Mouse (Mus musculus) hindbrain, embryonic 16.5 days (tissue): ENCODE measurements around the gene Ankrd54. TPM values are rescaled to one million over a fixed set of nuclear protein-coding genes. Genes with fewer than 3 reads are reported as not detected.

Experiments
- ATAC-seq: fragments of 200-750 bp; cut with Nextera tagmentation; 2 replicates; pipeline ENCODE4 v1.8.0; 2017; ENCODE audit warnings: moderate TSS enrichment, moderate library complexity
- H3K27ac ChIP-seq: fragments of 300-500 bp; sonication (generic); 2 replicates; pipeline ENCODE4 v1.5.1; 2014; ENCODE audit warnings: low read depth, mild to moderate bottlenecking, control low read depth, low read length, moderate library complexity
- H3K27me3 ChIP-seq: fragments of 300-500 bp; sonication (generic); replicated peaks from 2 replicates; pipeline ENCODE4 v1.6.1; 2014; ENCODE audit warnings: low read length; ENCODE audit not compliant: control insufficient read depth, insufficient read depth
- H3K36me3 ChIP-seq: fragments of 300-500 bp; sonication (generic); 2 replicates; pipeline ENCODE4 v1.6.1; 2014; ENCODE audit warnings: mild to moderate bottlenecking, low read length, moderate library complexity, mixed read lengths; ENCODE audit not compliant: control insufficient read depth, insufficient read depth
- H3K4me1 ChIP-seq: fragments of 300-500 bp; sonication (generic); 2 replicates; pipeline ENCODE4 v1.6.1; 2014; ENCODE audit warnings: low read depth, low read length; ENCODE audit not compliant: control insufficient read depth, insufficient read depth
- H3K4me2 ChIP-seq: fragments of 300-500 bp; sonication (generic); 2 replicates; pipeline ENCODE4 v1.6.1; 2014; ENCODE audit warnings: mild to moderate bottlenecking, low read length, control low read depth, moderate library complexity
- H3K4me3 ChIP-seq: fragments of 300-500 bp; sonication (generic); 2 replicates; pipeline ENCODE4 v1.5.1; 2014; ENCODE audit warnings: mild to moderate bottlenecking, low read length, control low read depth, moderate library complexity
- H3K9ac ChIP-seq: fragments of 300-500 bp; sonication (generic); 2 replicates; pipeline ENCODE4 v1.6.1; 2014; ENCODE audit warnings: low read depth, mild to moderate bottlenecking, control low read depth, low read length, moderate library complexity
- H3K9me3 ChIP-seq: fragments of 300-500 bp; sonication (generic); 2 replicates; pipeline ENCODE4 v1.6.1; 2014; ENCODE audit warnings: mild to moderate bottlenecking, low read length, moderate library complexity; ENCODE audit not compliant: control insufficient read depth
- WGBS: fragments of 180-500 bp; shearing (Covaris S2); extraction: QIAGEN DNeasy Blood & Tissue Kit; methylation state at CpG from one replicate; pipeline ENCODE4 v1.1.7; 2014; 5-methylcytosine and 5-hydroxymethylcytosine counted together
- polyA plus RNA-seq: library from polyadenylated mRNA; unstranded; fragments of >200 nt; fragmentation: Nextera tagmentation; extraction: Ambion mirVana; gene quantifications from 2 replicates; pipeline ENCODE4 v1.2.1, GENCODE M21; 2015

Gene Ankrd54
- 50.0 and 54.0 TPM in 2 replicates for polyA plus RNA-seq

DNA sequence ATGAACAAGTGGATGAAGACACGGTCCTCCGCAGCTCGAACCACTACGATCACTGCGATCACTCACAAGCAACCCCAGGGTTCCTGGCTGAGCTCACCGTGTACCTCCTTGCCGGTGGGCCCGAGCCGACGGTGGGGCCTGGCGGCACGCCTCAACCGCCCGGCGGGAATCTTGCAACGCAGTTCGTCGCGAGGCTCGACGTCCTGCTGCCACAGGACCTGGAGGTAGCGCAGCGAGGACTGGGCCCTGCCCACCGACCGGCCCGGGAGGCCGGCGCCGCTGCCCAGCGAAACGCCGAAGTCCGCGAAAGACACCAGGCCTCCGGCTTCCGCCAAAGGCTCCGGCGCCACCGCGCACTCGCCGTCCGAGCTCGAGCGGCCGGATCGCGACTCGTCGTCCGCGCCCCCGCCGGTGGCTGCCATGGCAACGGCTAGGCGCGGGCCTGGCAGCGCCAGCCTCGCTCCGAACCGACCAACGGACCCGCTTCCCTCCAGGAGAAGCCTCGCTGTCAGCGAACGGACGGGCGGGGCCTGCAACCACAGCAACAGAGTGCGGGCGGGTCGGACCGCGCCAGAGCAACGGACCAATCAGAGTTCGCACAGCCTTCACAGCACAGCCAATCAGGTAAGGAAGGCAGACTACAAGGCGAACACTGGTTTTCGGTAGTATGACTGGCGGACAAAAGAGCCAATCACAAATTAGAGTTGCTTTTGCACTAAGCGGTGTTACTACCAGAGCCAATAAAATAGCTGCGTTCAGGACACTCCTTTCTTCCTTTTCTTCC lies at the start of gene Ankrd54:
Gene Ankrd54, minus strand, starts transcription at position 518 of the 784 bp plus-strand sequence.
- peak; percentile 100 for ATAC-seq

GRCm38 (mm10) chr15:79111774-79112173 lies 49.1 kb upstream of the Ankrd54 start:
- no peak for ATAC-seq
- 84% methylated on average over 4 of the region's 4 CpGs for WGBS
- H3K27ac ChIP-seq, result no peak overlapping the region
- peaks cover 11% of the 10 kb centered on the region for H3K36me3 ChIP-seq
- H3K4me1 ChIP-seq, result peaks cover 15% of the 10 kb centered on the region
- H3K4me3 ChIP-seq, result no peak overlapping the region
- H3K27me3 ChIP-seq, result no peaks in the 10 kb centered on the region
- H3K9ac ChIP-seq, result no peak overlapping the region
- no peak overlapping the region for H3K4me2 ChIP-seq
- no peaks in the 10 kb centered on the region for H3K9me3 ChIP-seq

More for the DNA sequence above, at the start of gene Ankrd54:
- Histone ChIP-seq H3K27ac (peak within 1 kb of the TSS; percentile 83), H3K27me3 (no peaks in the 10 kb centered on the region), H3K4me1 (peaks cover 10% of the 10 kb centered on the region), H3K36me3 (peaks cover 24% of the 10 kb centered on the region), H3K4me3 (peak within 1 kb of the TSS; percentile 96), H3K9ac (peak within 1 kb of the TSS; percentile 87), H3K9me3 (no peaks in the 10 kb centered on the region), H3K4me2 (peak within 1 kb of the TSS; percentile 85)
- whole genome bisulfite sequencing, result under 1% methylated on average over 64 of the region's 80 CpGs

DNA sequence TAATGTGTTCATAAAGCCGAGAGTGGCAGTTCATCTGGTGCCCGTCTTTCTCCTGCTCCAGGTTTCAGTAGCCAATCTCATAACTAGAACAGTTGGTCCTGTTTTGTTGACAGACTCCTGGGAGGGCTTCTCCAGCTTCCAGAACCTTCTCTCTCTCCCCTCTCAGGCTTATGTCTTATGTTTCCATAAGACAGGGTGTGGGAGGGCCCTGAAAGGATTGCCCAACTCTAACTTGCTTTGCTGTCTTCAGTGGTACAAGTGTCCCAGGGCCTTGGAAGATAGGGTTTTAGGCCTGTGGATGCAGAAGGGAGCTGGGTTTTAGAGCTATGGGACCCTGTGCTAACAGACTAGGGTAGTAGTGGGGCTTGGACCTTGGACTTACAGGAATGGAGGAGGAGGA lies 47.8 kb upstream of the Ankrd54 start:
- Histone ChIP-seq H3K36me3 (peaks cover 10% of the 10 kb centered on the region), H3K9me3 (no peaks in the 10 kb centered on the region), H3K27me3 (no peaks in the 10 kb centered on the region), H3K9ac (peak overlapping the region; percentile 89), H3K27ac (no peak overlapping the region), H3K4me1 (peaks cover 15% of the 10 kb centered on the region), H3K4me3 (peak overlapping the region; percentile 69), H3K4me2 (peak overlapping the region; percentile 70)
- 62% methylated on average over 2 of the region's 2 CpGs for WGBS
- no peak for ATAC-seq

- no peak overlapping the region for H3K27ac ChIP-seq
- H3K27me3 ChIP-seq, result no peaks in the 10 kb centered on the region
- peaks cover 15% of the 10 kb centered on the region for H3K4me1 ChIP-seq
- ATAC-seq, result no peak
- H3K9ac ChIP-seq, result peak overlapping the region; percentile 89
- peak overlapping the region; percentile 69 for H3K4me3 ChIP-seq
- peak overlapping the region; percentile 70 for H3K4me2 ChIP-seq
- H3K36me3 ChIP-seq, result peaks cover 6% of the 10 kb centered on the region
- no peaks in the 10 kb centered on the region for H3K9me3 ChIP-seq
- WGBS, result 16% methylated on average over 9 of the region's 9 CpGs
Measured at GRCm38 (mm10) chr15:79110031-79110430, 47.3 kb upstream of the Ankrd54 start.

- H3K4me2 ChIP-seq, result peak overlapping the region; percentile 70
- H3K27ac ChIP-seq, result peak overlapping the region; percentile 75
- H3K36me3 ChIP-seq, result peaks cover under 1% of the 10 kb centered on the region; the same call in 1 of the 2 replicates
- H3K9me3 ChIP-seq, result no peaks in the 10 kb centered on the region
- no peak; the same call in none of the 2 replicates for ATAC-seq
- peak overlapping the region; percentile 69 for H3K4me3 ChIP-seq
- H3K27me3 ChIP-seq, result no peaks in the 10 kb centered on the region
- peaks cover 15% of the 10 kb centered on the region for H3K4me1 ChIP-seq
- WGBS, result under 1% methylated on average over 36 of the region's 46 CpGs
- peak overlapping the region; percentile 89 for H3K9ac ChIP-seq
Measured at GRCm38 (mm10) chr15:79109321-79109934, 46.7 kb upstream of the Ankrd54 start.

DNA sequence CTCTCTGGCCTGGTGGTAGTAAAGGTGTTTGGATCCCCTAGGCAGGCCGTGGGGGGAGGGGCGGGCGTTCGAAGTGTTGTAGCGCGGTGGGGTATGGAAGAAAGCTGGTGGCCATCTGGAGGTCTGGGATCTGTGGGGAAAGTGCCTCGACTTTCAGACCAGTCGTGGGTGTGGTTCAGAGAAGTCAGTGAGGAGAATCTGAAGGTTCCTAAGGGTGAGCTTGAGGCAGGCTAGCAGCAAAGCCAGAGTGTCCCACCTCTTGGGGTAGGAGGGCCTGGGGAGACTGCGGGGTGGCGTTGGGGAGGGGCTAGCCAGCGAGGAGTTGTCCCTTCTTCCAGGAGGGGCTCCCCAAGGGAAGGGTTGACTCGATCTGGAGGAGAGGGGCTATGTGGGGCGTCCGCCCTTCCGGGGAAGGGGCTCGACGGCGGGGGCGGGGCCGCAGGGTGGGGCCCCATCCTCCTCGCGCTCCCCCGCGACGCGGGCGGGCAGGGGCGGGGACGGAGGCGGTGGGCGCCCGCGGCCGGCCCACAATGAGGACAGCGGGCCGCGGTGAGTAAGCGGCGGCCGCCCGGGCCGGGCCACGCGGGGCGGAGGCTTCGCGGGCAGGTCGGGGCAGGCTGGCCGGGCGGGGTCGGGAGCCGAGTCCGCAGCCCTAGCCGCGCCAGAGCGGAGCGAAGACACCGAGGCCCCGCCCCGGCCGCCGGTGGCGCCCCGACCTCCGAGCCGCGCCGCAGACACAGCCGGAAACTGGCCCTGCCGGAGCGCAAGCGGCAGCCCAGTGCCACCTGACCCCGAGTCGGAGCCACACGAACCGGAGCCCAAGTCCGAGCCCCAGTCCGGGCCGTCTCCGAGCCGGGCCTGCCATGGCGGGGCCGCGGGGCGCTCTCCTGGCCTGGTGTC lies 46.0 kb upstream of the Ankrd54 start, which contains the start of gene Micall1:
Gene Micall1, plus strand, starts transcription at position 478 of the 900 bp plus-strand sequence.
- Histone ChIP-seq H3K27me3 (no peaks in the 10 kb centered on the region), H3K9ac (peak within 1 kb of the TSS; percentile 89), H3K4me1 (peaks cover 15% of the 10 kb centered on the region), H3K4me2 (peak within 1 kb of the TSS; percentile 70), H3K4me3 (peak within 1 kb of the TSS; percentile 69), H3K36me3 (no peaks in the 10 kb centered on the region), H3K27ac (peak within 1 kb of the TSS; percentile 75), H3K9me3 (no peaks in the 10 kb centered on the region)
- 1% methylated on average over 41 of the region's 85 CpGs for WGBS
- peak; percentile 79 for ATAC-seq

DNA sequence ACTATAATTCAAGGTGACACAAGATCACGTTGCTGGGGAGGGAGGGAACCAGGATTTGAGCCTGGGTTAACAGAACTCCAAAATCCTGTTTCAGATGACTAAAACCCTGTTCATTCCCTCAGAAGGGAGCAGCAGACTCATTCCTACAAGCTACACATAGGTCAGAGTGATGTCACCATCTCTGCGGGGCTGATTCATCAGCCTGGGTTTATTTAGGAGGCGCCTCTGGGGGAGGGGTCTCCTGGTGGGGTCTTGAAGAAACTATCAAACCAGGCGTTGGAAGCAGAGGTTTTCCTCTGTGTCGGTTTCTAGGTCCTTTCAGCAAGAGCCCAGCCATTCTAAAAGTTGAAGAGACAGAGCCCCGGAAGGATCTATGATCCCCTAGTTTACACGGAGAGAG lies 45.3 kb upstream of the Ankrd54 start:
- H3K27ac ChIP-seq, result peak overlapping the region; percentile 0; the same call in 1 of the 2 replicates
- WGBS, result 21% methylated on average over 7 of the region's 7 CpGs
- no peaks in the 10 kb centered on the region for H3K27me3 ChIP-seq
- no peak overlapping the region; the same call in 1 of the 2 replicates for H3K4me3 ChIP-seq
- H3K9ac ChIP-seq, result no peak overlapping the region
- H3K9me3 ChIP-seq, result no peaks in the 10 kb centered on the region
- H3K4me1 ChIP-seq, result peaks cover 15% of the 10 kb centered on the region
- ATAC-seq, result no peak
- H3K4me2 ChIP-seq, result peak overlapping the region; percentile 70
- H3K36me3 ChIP-seq, result no peaks in the 10 kb centered on the region

DNA sequence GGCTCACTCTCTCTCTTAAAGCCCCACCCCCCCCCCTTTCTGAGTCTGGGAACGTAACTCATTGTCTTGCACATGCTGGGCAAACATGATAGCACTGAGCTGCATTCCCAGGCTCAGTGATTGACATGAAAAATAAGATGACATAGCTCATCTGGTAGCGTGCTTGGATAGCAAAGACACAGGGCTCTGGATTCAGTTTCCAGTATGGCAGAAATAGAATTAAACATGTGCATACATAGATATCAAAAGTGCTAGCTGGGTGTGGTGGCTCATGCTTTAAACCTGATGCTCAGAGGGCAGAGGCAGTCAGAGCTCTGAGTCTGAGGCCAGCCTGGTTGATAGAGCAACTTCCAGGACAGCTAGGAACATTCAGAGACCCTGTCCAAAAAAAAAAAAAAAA lies 43.1 kb upstream of the Ankrd54 start:
- H3K27ac ChIP-seq, result no peak overlapping the region
- H3K9ac ChIP-seq, result no peak overlapping the region
- H3K27me3 ChIP-seq, result no peaks in the 10 kb centered on the region
- no peaks in the 10 kb centered on the region for H3K9me3 ChIP-seq
- H3K4me1 ChIP-seq, result peaks cover 5% of the 10 kb centered on the region
- H3K36me3 ChIP-seq, result no peaks in the 10 kb centered on the region
- WGBS, result 57% methylated on average over 2 of the region's 2 CpGs
- H3K4me3 ChIP-seq, result no peak overlapping the region
- H3K4me2 ChIP-seq, result no peak overlapping the region
- ATAC-seq, result no peak
